Mouse (Mus musculus) Patski (cell line): Measurements from ENCODE around the gene Prss57. TPM values are rescaled to one million over a fixed set of nuclear protein-coding genes. Genes with fewer than 3 reads are reported as not detected.

Experiments used
- ATAC-seq: fragments of 100-300 bp; one replicate; pipeline ENCODE4 v1.8.0; 2021
- CTCF ChIA-PET: fragments of 350-600 bp; sonication (Branson Sonifier 250); formaldehyde crosslinking; loops from one replicate; lab custom pipeline; 2022; ENCODE audit warnings: inconsistent platforms; lab: Charles Lee
- POLR2A ChIA-PET: fragments of 350-600 bp; sonication (Branson Sonifier 250); formaldehyde crosslinking; loops from one replicate; lab custom pipeline; 2022; ENCODE audit warnings: antibody characterized with exemption, inconsistent platforms; lab: Charles Lee
- DNase-seq: peaks from one replicate; pipeline ENCODE4 v3.0.0-alpha.2; 2011; ENCODE audit warnings: low read depth, low spot score
- H3K27me3 ChIP-seq: fragments of 371-371 bp; one replicate; pipeline ENCODE4 v1.5.1; 2021
- CTCF ChIP-seq: fragments of 100-300 bp; IDR thresholded peaks from one replicate; pipeline ENCODE4 v1.5.1; 2021
- in situ Hi-C: fragments of 300-500 bp; cut with MboI; formaldehyde crosslinking; loops from 3 replicates; pipeline ENCODE4 v1.11.1; 2018; ENCODE audit warnings: low pct_unique_long_range_greater_than_20kb, mixed read lengths
- polyA plus RNA-seq: library from polyadenylated mRNA; unstranded; gene quantifications from one replicate; pipeline ENCODE4 v1.2.3, GENCODE M21; 2021

Gene Prss57
- polyA plus RNA-seq, 1 experiment from 2014 or later, result not detected

GRCm38 (mm10) chr10:79777103-79777531 is 13.6 kb downstream of the Prss57 start, which contains the start of gene Fstl3:
TSS of gene Fstl3 (plus strand) at chr10:79777272.
- ATAC-seq (no peak), DNase-seq (no peak)
- POLR2A ChIA-PET, result no interaction called here
- no peaks in the 10 kb centered on the region for H3K27me3 ChIP-seq
- no peak for TF ChIP-seq CTCF
- CTCF ChIA-PET, result interaction anchor here (1.5 kb wide), 1 partner anchor 8 kb away, joined by 9 read pairs; no protein-coding TSS in a partner anchor
- in situ Hi-C loops, result no loop called here

GRCm38 (mm10) chr10:79774486-79775279 is 16.1 kb downstream of the Prss57 start:
- ATAC-seq (no peak), DNase-seq (no peak)
- in situ Hi-C loops, result no loop called here
- POLR2A ChIA-PET, result no interaction called here
- no peak for TF ChIP-seq CTCF
- CTCF ChIA-PET, result no interaction called here
- H3K27me3 ChIP-seq, result no peaks in the 10 kb centered on the region

GRCm38 (mm10) chr10:79773208-79773607 is 17.6 kb downstream of the Prss57 start:
- DNase-seq (no peak), ATAC-seq (no peak)
- POLR2A ChIA-PET, result no interaction called here
- TF ChIP-seq CTCF, result no peak
- CTCF ChIA-PET, result interaction anchor here (1.4 kb wide), 1 partner anchor 15 kb away, joined by 4 read pairs; no protein-coding TSS in a partner anchor
- in situ Hi-C loops, result no loop called here
- no peaks in the 10 kb centered on the region for H3K27me3 ChIP-seq

- POLR2A ChIA-PET, result no interaction called here
- in situ Hi-C loops, result no loop called here
- no peaks in the 10 kb centered on the region for H3K27me3 ChIP-seq
- DNase-seq (no peak), ATAC-seq (no peak)
- no peak for TF ChIP-seq CTCF
- CTCF ChIA-PET, result no interaction called here
Observed at GRCm38 (mm10) chr10:79772320-79772719, 18.4 kb downstream of the Prss57 start.

GRCm38 (mm10) chr10:79769329-79769728 is 21.4 kb downstream of the Prss57 start:
- ChIA-PET POLR2A (interaction anchor here (2.3 kb wide), 1 partner anchor 9 kb away, joined by 8 read pairs; no protein-coding TSS in a partner anchor), CTCF (interaction anchor here (0.8 to 2.7 kb wide), 13 partner anchors 9 to 156 kb away, joined by 3 to 21 read pairs (median 4); partner anchors contain the start of gene Palm)
- TF ChIP-seq CTCF, result no peak
- H3K27me3 ChIP-seq, result no peaks in the 10 kb centered on the region
- in situ Hi-C loops, result no loop called here
- DNase-seq, result no peak
- ATAC-seq, result no peak

- no peaks in the 10 kb centered on the region for H3K27me3 ChIP-seq
- ATAC-seq, result no peak
- in situ Hi-C loops, result no loop called here
- no peak for DNase-seq
- no peak for TF ChIP-seq CTCF
- CTCF ChIA-PET, result interaction anchor here (0.9 to 2.7 kb wide), 12 partner anchors 10 to 157 kb away, joined by 3 to 21 read pairs (median 4); partner anchors contain the start of gene Palm
- POLR2A ChIA-PET, result interaction anchor here (2.3 kb wide), 1 partner anchor 10 kb away, joined by 8 read pairs; no protein-coding TSS in a partner anchor
Observed at GRCm38 (mm10) chr10:79768400-79768799, 22.4 kb downstream of the Prss57 start.

- ATAC-seq (peak; percentile 56), DNase-seq (peak; percentile 76)
- in situ Hi-C loops, result no loop called here
- H3K27me3 ChIP-seq, result no peaks in the 10 kb centered on the region
- POLR2A ChIA-PET, result interaction anchor here (0.6 to 2.3 kb wide), 2 partner anchors 11 to 22 kb away, joined by 3 to 8 read pairs; no protein-coding TSS in a partner anchor
- no peak for TF ChIP-seq CTCF
- CTCF ChIA-PET, result interaction anchor here (1.3 to 2.7 kb wide), 6 partner anchors 12 to 158 kb away, joined by 3 to 21 read pairs (median 6); no protein-coding TSS in a partner anchor
Observed at GRCm38 (mm10) chr10:79767372-79768244, 23.2 kb downstream of the Prss57 start.

GRCm38 (mm10) chr10:79766508-79767325 is 24.0 kb downstream of the Prss57 start, which contains the start of gene Rnf126:
TSS of gene Rnf126 (minus strand) at chr10:79766952.
- CTCF ChIA-PET, result interaction anchor here (1.0 kb wide), 1 partner anchor 14 kb away, joined by 4 read pairs; no protein-coding TSS in a partner anchor
- POLR2A ChIA-PET, result interaction anchor here (0.7 to 2.3 kb wide), 3 partner anchors 10 to 63 kb away, joined by 3 to 8 read pairs (median 3); no protein-coding TSS in a partner anchor
- peak; percentile 96 for DNase-seq
- ATAC-seq, result peak; percentile 83
- no peak for TF ChIP-seq CTCF
- in situ Hi-C loops, result no loop called here
- no peaks in the 10 kb centered on the region for H3K27me3 ChIP-seq

- DNase-seq (no peak), ATAC-seq (no peak)
- H3K27me3 ChIP-seq, result no peaks in the 10 kb centered on the region
- in situ Hi-C loops, result no loop called here
- ChIA-PET CTCF (interaction anchor here (1.0 kb wide), 1 partner anchor 14 kb away, joined by 4 read pairs; no protein-coding TSS in a partner anchor), POLR2A (interaction anchor here (0.7 to 1.1 kb wide), 2 partner anchors 10 to 62 kb away, joined by 3 read pairs; no protein-coding TSS in a partner anchor)
- no peak for TF ChIP-seq CTCF
Observed at GRCm38 (mm10) chr10:79766001-79766507, 24.7 kb downstream of the Prss57 start.
